Mouse (Mus musculus): ENCODE measurements around the gene Fut7.

- TF ChIP-seq TCF12 (IDR thresholded peaks at IDR 0.05; ENCODE audit: insufficient read depth, poor library complexity, severe bottlenecking) (no peak), POLR2A (IDR thresholded peaks at IDR 0.05; ENCODE audit: insufficient read length, low read depth) (no peak), POLR2AphosphoS2 (IDR thresholded peaks at IDR 0.05; ENCODE audit: insufficient read length, low read depth) (no peak)
These were observed 2.4 kb downstream of the Fut7 start for GRCm38 (mm10) chr2:25425481-25425880.
